Mouse (Mus musculus) gastrocnemius, postnatal 4 days (tissue): ENCODE data around the gene Galnt2. TPM values are rescaled to one million over a fixed set of nuclear protein-coding genes. Genes with fewer than 3 reads are reported as not detected.

Experiments used
- total RNA-seq, 2 experiments: library from RNA; stranded (reverse); gene quantifications; 2 replicates each; pipeline ENCODE4 v1.2.3; 2021

Galnt2 gene
- total RNA-seq, 2 experiments from 2014 or later, result 47.4 to 54.6 TPM

Other genes with a start within 250 kb of the Galnt2 start
- 10 to 100 TPM; 14.0 to 15.5 TPM for gene Abcb10, start 248.3 kb upstream of the Galnt2 start, total RNA-seq
- 10 to 100 TPM; 17.5 to 21.9 TPM for gene Taf5l, start 210.0 kb upstream of the Galnt2 start, total RNA-seq
- 10 to 100 TPM in 1 of 2 experiments, 1 to 10 TPM in 1; 9.8 to 10.5 TPM for gene Urb2, start 209.9 kb upstream of the Galnt2 start, total RNA-seq
- 1 to 10 TPM; 2.0 to 2.5 TPM for gene Pgbd5, start 208.3 kb downstream of the Galnt2 start, total RNA-seq